ENCODE assay signal across 23 mouse cellular contexts in the genomic region with DNA sequence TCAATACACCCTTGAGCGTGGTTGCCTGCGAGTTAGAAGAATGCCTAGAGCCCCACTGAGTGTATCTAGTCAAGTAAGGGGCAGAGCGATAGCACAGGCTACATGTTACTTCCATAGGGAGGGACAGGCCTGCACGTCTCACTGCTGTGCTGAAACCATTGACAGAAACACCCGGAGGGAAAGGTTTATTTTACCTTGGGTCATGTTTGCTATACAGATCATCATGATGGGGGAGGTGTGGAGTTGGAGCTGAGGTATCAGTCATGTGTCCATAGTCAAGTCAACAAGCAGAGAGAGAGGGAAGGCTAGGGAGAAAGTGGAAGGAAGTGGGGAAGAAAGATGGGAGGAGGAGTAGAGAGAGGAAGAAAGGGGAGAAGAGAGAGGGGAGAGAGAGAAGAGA. TPM values are rescaled to one million over a fixed set of nuclear protein-coding genes. Genes with fewer than 3 reads are reported as not detected.
A peak's percentile ranks its signal among the peaks of the same experiment; 100 is the strongest.
DNase-seq lines count a peak whose midpoint lies in the region; ATAC-seq lines count a peak whose summit lies in the region.
"Had no signal": no experiment of that assay in that cellular context is flagged by ENCODE, and none has a peak within 500 bp of the region (broad histone marks: within the 10 kb centered on the region; RNA-seq: fewer than 3 reads in every experiment).

No protein-coding gene starts in this region.

- no peak overlapping the region for H3K27ac ChIP-seq in liver, embryonic 16.5 days (ENCODE audit: low read length)
- H3K27ac ChIP-seq in liver, embryonic 12.5 days: no peak overlapping the region
- H3K27ac ChIP-seq in midbrain, embryonic 11.5 days (ENCODE audit: low read depth, low read length): no peak overlapping the region
- H3K27ac ChIP-seq in midbrain, embryonic 10.5 days (replicated peaks): no peak overlapping the region
- H3K27ac ChIP-seq in neural tube, embryonic 15.5 days (replicated peaks): no peak overlapping the region
- H3K27ac ChIP-seq: embryonic facial prominence, embryonic 13.5 days; embryonic facial prominence, embryonic 15.5 days; forebrain, embryonic 10.5 days; forebrain, embryonic 12.5 days had no signal

- peak; percentile 72 for ATAC-seq in liver, embryonic 16.5 days (ENCODE audit: low read depth)
- no peak for ATAC-seq in liver, embryonic 12.5 days
- ATAC-seq in midbrain, embryonic 11.5 days (ENCODE audit: low FRiP score): no peak
- no peak for ATAC-seq in neural tube, embryonic 15.5 days (ENCODE audit: low FRiP score)
- ATAC-seq: forebrain, embryonic 14.5 days; forebrain, embryonic 16.5 days had no signal

- 61% methylated on average over 5 of the region's 5 CpGs for WGBS in liver, embryonic 16.5 days (ENCODE audit: insufficient replicate concordance)
- 64% methylated on average over 5 of the region's 5 CpGs for WGBS in liver, embryonic 12.5 days (ENCODE audit: insufficient replicate concordance)
- 82% methylated on average over 5 of the region's 5 CpGs for WGBS in midbrain, embryonic 11.5 days
- 86% methylated on average over 5 of the region's 5 CpGs for WGBS in midbrain, embryonic 10.5 days
- whole genome bisulfite sequencing in neural tube, embryonic 15.5 days: 89% methylated on average over 5 of the region's 5 CpGs

- no peak overlapping the region for H3K4me2 ChIP-seq in liver, embryonic 16.5 days (ENCODE audit: low read depth, low read length)
- no peak overlapping the region for H3K4me2 ChIP-seq in liver, embryonic 12.5 days
- H3K4me2 ChIP-seq in midbrain, embryonic 11.5 days: no peak overlapping the region
- no peak overlapping the region for H3K4me2 ChIP-seq in neural tube, embryonic 15.5 days
- H3K4me2 ChIP-seq: embryonic facial prominence, embryonic 13.5 days; embryonic facial prominence, embryonic 15.5 days; forebrain, embryonic 12.5 days had no signal

- no peaks in the 10 kb centered on the region for H3K27me3 ChIP-seq in liver, embryonic 16.5 days (ENCODE audit: control insufficient read depth, insufficient read depth, low read depth, low read length)
- 0 out of 2 replicates have a peak, but pooled peaks cover 2% of the 10 kb centered on the region for H3K27me3 ChIP-seq in liver, embryonic 12.5 days (replicated peaks)
- H3K27me3 ChIP-seq in midbrain, embryonic 11.5 days (ENCODE audit: control insufficient read depth, insufficient read depth, low read length): no peaks in the 10 kb centered on the region
- no peaks in the 10 kb centered on the region for H3K27me3 ChIP-seq in midbrain, embryonic 10.5 days (ENCODE audit: low read depth, poor library complexity, severe bottlenecking)
- H3K27me3 ChIP-seq in neural tube, embryonic 15.5 days (replicated peaks): no peaks in the 10 kb centered on the region
- H3K27me3 ChIP-seq: embryonic facial prominence, embryonic 13.5 days; embryonic facial prominence, embryonic 15.5 days; forebrain, embryonic 12.5 days had no signal

- no peaks in the 10 kb centered on the region for H3K4me1 ChIP-seq in liver, embryonic 16.5 days (ENCODE audit: control insufficient read depth, low read depth, low read length)
- no peaks in the 10 kb centered on the region for H3K4me1 ChIP-seq in liver, embryonic 12.5 days
- no peaks in the 10 kb centered on the region for H3K4me1 ChIP-seq in midbrain, embryonic 11.5 days (ENCODE audit: control insufficient read depth, insufficient read depth, low read length)
- H3K4me1 ChIP-seq in midbrain, embryonic 10.5 days: no peaks in the 10 kb centered on the region
- no peaks in the 10 kb centered on the region for H3K4me1 ChIP-seq in neural tube, embryonic 15.5 days
- H3K4me1 ChIP-seq: embryonic facial prominence, embryonic 13.5 days; embryonic facial prominence, embryonic 15.5 days; forebrain, embryonic 10.5 days; forebrain, embryonic 12.5 days had no signal

- peak; percentile 10 for DNase-seq in midbrain, embryonic 11.5 days (ENCODE audit: low spot score, missing footprints)
- no peak for DNase-seq in midbrain, embryonic 10.5 days (ENCODE audit: low spot score)
- DNase-seq: adrenal gland, adult 2 months; adrenal gland, postnatal 10 days; adrenal gland, postnatal 25 days; cerebellum, adult 11 months; cerebellum, adult 18-20 months; cerebellum, adult 8-10 months; cerebellum, adult 9-11 months; cerebellum, postnatal 14 days; cerebellum, postnatal 36 days; embryo, embryonic 11 days had no signal

- H3K4me3 ChIP-seq in liver, embryonic 16.5 days (ENCODE audit: low read depth, low read length): no peak overlapping the region
- no peak overlapping the region for H3K4me3 ChIP-seq in liver, embryonic 12.5 days
- H3K4me3 ChIP-seq in midbrain, embryonic 11.5 days (ENCODE audit: low read depth, low read length): no peak overlapping the region
- H3K4me3 ChIP-seq in midbrain, embryonic 10.5 days: no peak overlapping the region
- no peak overlapping the region for H3K4me3 ChIP-seq in neural tube, embryonic 15.5 days (replicated peaks)
- H3K4me3 ChIP-seq: embryonic facial prominence, embryonic 13.5 days; embryonic facial prominence, embryonic 15.5 days; erythroblast, embryonic 14.5 days; forebrain, embryonic 10.5 days; forebrain, embryonic 12.5 days had no signal

- H3K9ac ChIP-seq in liver, embryonic 16.5 days (ENCODE audit: low read depth, low read length): no peak overlapping the region
- no peak overlapping the region for H3K9ac ChIP-seq in liver, embryonic 12.5 days
- H3K9ac ChIP-seq in midbrain, embryonic 11.5 days (ENCODE audit: low read length): no peak overlapping the region
- no peak overlapping the region for H3K9ac ChIP-seq in neural tube, embryonic 15.5 days (replicated peaks)
- H3K9ac ChIP-seq: embryonic facial prominence, embryonic 13.5 days; embryonic facial prominence, embryonic 15.5 days; forebrain, embryonic 12.5 days had no signal

- no peaks in the 10 kb centered on the region for H3K9me3 ChIP-seq in liver, embryonic 16.5 days (replicated peaks; ENCODE audit: control insufficient read depth, low read length)
- no peaks in the 10 kb centered on the region for H3K9me3 ChIP-seq in liver, embryonic 12.5 days (replicated peaks)
- H3K9me3 ChIP-seq in midbrain, embryonic 11.5 days (ENCODE audit: control insufficient read depth, low read length): no peaks in the 10 kb centered on the region
- no peaks in the 10 kb centered on the region for H3K9me3 ChIP-seq in midbrain, embryonic 10.5 days (replicated peaks)
- H3K9me3 ChIP-seq in neural tube, embryonic 15.5 days (replicated peaks): 0 out of 2 replicates have a peak, but pooled peaks cover 2% of the 10 kb centered on the region
- H3K9me3 ChIP-seq: embryonic facial prominence, embryonic 13.5 days; embryonic facial prominence, embryonic 15.5 days; forebrain, embryonic 10.5 days; forebrain, embryonic 12.5 days had no signal

- no peaks in the 10 kb centered on the region for H3K36me3 ChIP-seq in liver, embryonic 16.5 days (ENCODE audit: control insufficient read depth, insufficient read depth)
- H3K36me3 ChIP-seq in liver, embryonic 12.5 days: no peaks in the 10 kb centered on the region
- no peaks in the 10 kb centered on the region; the same call in 1 of the 2 replicates for H3K36me3 ChIP-seq in midbrain, embryonic 11.5 days (ENCODE audit: control insufficient read depth, insufficient read depth, low read length)
- H3K36me3 ChIP-seq in midbrain, embryonic 10.5 days: no peaks in the 10 kb centered on the region
- H3K36me3 ChIP-seq in neural tube, embryonic 15.5 days: no peaks in the 10 kb centered on the region
- H3K36me3 ChIP-seq: embryonic facial prominence, embryonic 13.5 days; embryonic facial prominence, embryonic 15.5 days; forebrain, embryonic 10.5 days; forebrain, embryonic 12.5 days had no signal

RNA-seq across cellular contexts. Expression of a gene that starts 14.1 kb away (rescaled TPM):
- 64.2 and 74.4 TPM in 2 replicates for polyA plus RNA-seq in liver, embryonic 16.5 days (2015; fragmentation: Nextera tagmentation; extraction: Ambion mirVana)
- polyA plus RNA-seq in liver, embryonic 12.5 days (2016; fragmentation: Nextera tagmentation; extraction: Ambion mirVana): 113 and 115 TPM in 2 replicates
- 129 and 130 TPM in 2 replicates for polyA plus RNA-seq in midbrain, embryonic 11.5 days (2014; fragmentation: Nextera tagmentation; extraction: Ambion mirVana)
- polyA plus RNA-seq in midbrain, embryonic 10.5 days (2016; fragmentation: Nextera tagmentation; extraction: Ambion mirVana): 125 and 132 TPM in 2 replicates
- 110 and 112 TPM in 2 replicates for polyA plus RNA-seq in neural tube, embryonic 15.5 days (2015; fragmentation: Nextera tagmentation; extraction: Ambion mirVana)

RNA-seq across cellular contexts. Expression of a gene that starts 23.1 kb away (rescaled TPM):
- 366 and 385 TPM in 2 replicates for polyA plus RNA-seq in liver, embryonic 16.5 days (2015; fragmentation: Nextera tagmentation; extraction: Ambion mirVana)
- 514 and 545 TPM in 2 replicates for polyA plus RNA-seq in liver, embryonic 12.5 days (2016; fragmentation: Nextera tagmentation; extraction: Ambion mirVana)
- polyA plus RNA-seq in midbrain, embryonic 11.5 days (2014; fragmentation: Nextera tagmentation; extraction: Ambion mirVana): 694 and 705 TPM in 2 replicates
- polyA plus RNA-seq in midbrain, embryonic 10.5 days (2016; fragmentation: Nextera tagmentation; extraction: Ambion mirVana): 569 and 605 TPM in 2 replicates
- 758 and 902 TPM in 2 replicates for polyA plus RNA-seq in neural tube, embryonic 15.5 days (2015; fragmentation: Nextera tagmentation; extraction: Ambion mirVana)

RNA-seq across cellular contexts. Expression of a gene that starts 36.5 kb away (rescaled TPM):
- 22.0 and 23.5 TPM in 2 replicates for polyA plus RNA-seq in liver, embryonic 16.5 days (2015; fragmentation: Nextera tagmentation; extraction: Ambion mirVana)
- polyA plus RNA-seq in liver, embryonic 12.5 days (2016; fragmentation: Nextera tagmentation; extraction: Ambion mirVana): 48.2 and 55.7 TPM in 2 replicates
- polyA plus RNA-seq in midbrain, embryonic 11.5 days (2014; fragmentation: Nextera tagmentation; extraction: Ambion mirVana): 5.3 and 6.8 TPM in 2 replicates
- 4.3 and 6.1 TPM in 2 replicates for polyA plus RNA-seq in midbrain, embryonic 10.5 days (2016; fragmentation: Nextera tagmentation; extraction: Ambion mirVana)
- 0.29 and 0.50 TPM in 2 replicates for polyA plus RNA-seq in neural tube, embryonic 15.5 days (2015; fragmentation: Nextera tagmentation; extraction: Ambion mirVana)
- polyA plus RNA-seq: C2C12 had no signal

RNA-seq across cellular contexts. Expression of a gene that starts 48.2 kb away (rescaled TPM):
- 125 and 128 TPM in 2 replicates for polyA plus RNA-seq in liver, embryonic 16.5 days (2015; fragmentation: Nextera tagmentation; extraction: Ambion mirVana)
- polyA plus RNA-seq in liver, embryonic 12.5 days (2016; fragmentation: Nextera tagmentation; extraction: Ambion mirVana): 102 and 111 TPM in 2 replicates
- polyA plus RNA-seq in midbrain, embryonic 11.5 days (2014; fragmentation: Nextera tagmentation; extraction: Ambion mirVana): 93.7 and 102 TPM in 2 replicates
- 116 TPM in 2 replicates for polyA plus RNA-seq in midbrain, embryonic 10.5 days (2016; fragmentation: Nextera tagmentation; extraction: Ambion mirVana)
- polyA plus RNA-seq in neural tube, embryonic 15.5 days (2015; fragmentation: Nextera tagmentation; extraction: Ambion mirVana): 85.7 and 106 TPM in 2 replicates
